Mouse (Mus musculus) stomach, postnatal 0 days (tissue): ENCODE measurements at regions not wholly inside any gene's neighbourhood (a gene's known extent, or its start where the extent isn't known, plus 50 kb on each side); places are given as distances from the start of the nearest gene placed in this dataset.

Experiments
- CTCF ChIP-seq: IDR thresholded peaks from 2 replicates; pipeline ENCODE4 v1.5.1; 2016; ENCODE audit warnings: antibody characterized with exemption, low read depth, mild to moderate bottlenecking, moderate library complexity
- EP300 ChIP-seq: optimal IDR thresholded peaks from 2 replicates; pipeline ENCODE3; 2016; ENCODE audit warnings: antibody characterized with exemption

DNA sequence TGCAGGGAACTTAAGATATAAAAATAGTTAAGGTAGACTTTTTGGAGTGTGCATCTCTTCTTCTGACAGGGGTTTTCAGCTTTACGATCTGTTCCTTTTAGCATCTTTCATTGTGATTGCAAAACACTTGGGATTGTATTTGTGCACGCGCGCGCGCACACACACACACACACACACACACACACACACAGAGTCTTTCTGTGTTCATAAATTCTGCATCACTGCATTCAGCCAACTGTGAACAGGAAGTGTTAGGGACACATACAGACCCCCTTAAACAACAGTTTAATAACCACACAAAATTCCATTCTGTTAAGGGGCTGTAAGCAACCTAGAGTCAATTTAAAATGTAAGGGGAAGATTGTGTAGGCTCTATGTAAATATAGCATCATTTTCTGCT is 401.9 kb downstream of the Edem1 start:
- TF ChIP-seq CTCF (no peak), EP300 (no peak)
